Mouse (Mus musculus) heart, postnatal 0 days (tissue): ENCODE measurements around the gene Ankrd17.

Experiments used
- CTCF ChIP-seq: IDR thresholded peaks from 2 replicates; pipeline ENCODE4 v1.5.1; 2016; ENCODE audit warnings: antibody characterized with exemption, control low read depth, low read depth
- EP300 ChIP-seq: IDR thresholded peaks from 2 replicates; pipeline ENCODE4 v1.6.1; 2016; ENCODE audit warnings: antibody characterized with exemption, low read depth

DNA sequence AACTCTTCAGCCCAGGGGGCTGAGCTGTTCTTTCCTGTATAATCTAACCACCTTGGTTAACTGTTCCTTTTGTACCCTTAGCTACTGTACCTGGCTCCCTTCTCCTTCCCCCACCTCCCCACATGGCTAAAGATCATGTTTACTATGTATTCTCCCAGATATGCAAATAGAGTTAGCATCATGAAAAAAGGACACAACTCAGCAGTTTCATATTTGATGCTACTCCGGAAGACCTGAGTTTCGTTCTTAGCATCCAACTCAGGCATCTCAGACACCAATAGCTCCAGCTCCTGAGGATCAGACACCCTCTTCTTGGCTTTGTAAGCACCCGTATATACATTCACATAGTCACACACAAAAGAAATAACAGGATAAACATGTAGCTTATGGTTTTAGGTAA lies 109.4 kb downstream of the Ankrd17 start:
- TF ChIP-seq CTCF (no peak), EP300 (no peak)
